Mouse (Mus musculus) ES-E14 (cell line): ENCODE results near the gene P3h2. TPM values are rescaled to one million over a fixed set of nuclear protein-coding genes. Genes with fewer than 3 reads are reported as not detected.
A peak's percentile ranks its signal among the peaks of the same experiment; 100 is the strongest.

Experiments
- DNase-seq: peaks from one replicate; pipeline ENCODE4 v3.0.0-alpha.2; 2013; ENCODE audit warnings: low read depth, low spot score
- H3K27ac ChIP-seq: 2 replicates; pipeline ENCODE4 v1.5.1; 2012; ENCODE audit warnings: low read depth, mild to moderate bottlenecking, low read length, moderate library complexity, mixed read lengths; ENCODE audit not compliant: poor library complexity, insufficient read depth, severe bottlenecking
- H3K36me3 ChIP-seq: 2 replicates; pipeline ENCODE4 v1.6.1; 2012; ENCODE audit warnings: mild to moderate bottlenecking, low read length, moderate library complexity, mixed read lengths; ENCODE audit not compliant: control insufficient read depth, poor library complexity, insufficient read depth, severe bottlenecking
- H3K4me1 ChIP-seq, 2 experiments: fragments of 150-350 bp in 1 of 2; sonication (generic) in 1 of 2; 2 replicates each; pipeline ENCODE4 v1.6.1; 2012; ENCODE audit warnings: low read length in 2 of 2, mild to moderate bottlenecking in 1 of 2, mixed read lengths in 1 of 2; ENCODE audit not compliant: control insufficient read depth in 2 of 2, insufficient read depth in 2 of 2, poor library complexity in 1 of 2
- H3K4me3 ChIP-seq, 2 experiments: fragments of 150-350 bp in 1 of 2; sonication (generic) in 1 of 2; 2 replicates each; pipeline ENCODE4 v1.5.1; 2012; ENCODE audit warnings: low read length in 2 of 2, low read depth in 1 of 2, mild to moderate bottlenecking in 1 of 2, mixed read lengths in 1 of 2; ENCODE audit not compliant: insufficient read depth in 1 of 2, poor library complexity in 1 of 2, severe bottlenecking in 1 of 2
- H3K9ac ChIP-seq: 2 replicates; pipeline ENCODE4 v1.6.1; 2012; ENCODE audit warnings: low read depth, mild to moderate bottlenecking, low read length, mixed read lengths; ENCODE audit not compliant: poor library complexity, insufficient read depth, severe bottlenecking
- H3K9me3 ChIP-seq: fragments of 150-350 bp; sonication (generic); 2 replicates; pipeline ENCODE4 v1.6.1; 2012; ENCODE audit warnings: low read depth, mild to moderate bottlenecking, low read length; ENCODE audit not compliant: control insufficient read depth, insufficient read depth
- CHD2 ChIP-seq: IDR thresholded peaks from 2 replicates; pipeline ENCODE4 v1.6.1; 2014; ENCODE audit warnings: mild to moderate bottlenecking, low read depth, low read length, inconsistent platforms
- HCFC1 ChIP-seq: IDR thresholded peaks from 2 replicates; pipeline ENCODE4 v1.6.1; 2012; ENCODE audit warnings: low read length, inconsistent platforms, borderline replicate concordance; ENCODE audit not compliant: insufficient read depth
- MAFK ChIP-seq: IDR thresholded peaks from 2 replicates; pipeline ENCODE4 v1.6.1; 2014; ENCODE audit warnings: mild to moderate bottlenecking, low read depth, low read length, inconsistent platforms; ENCODE audit not compliant: insufficient read depth
- ZC3H11A ChIP-seq: IDR thresholded peaks from 2 replicates; pipeline ENCODE4 v1.6.1; 2012; ENCODE audit warnings: low read depth, mild to moderate bottlenecking, inconsistent platforms, low read length, borderline replicate concordance
- ZNF384 ChIP-seq: IDR thresholded peaks from 2 replicates; pipeline ENCODE4 v1.6.1; 2012; ENCODE audit warnings: low read depth, low read length, inconsistent platforms
- in situ Hi-C, 2 experiments: fragments of 600-800 bp; cut with MboI; formaldehyde crosslinking; loops; one replicate each; pipeline ENCODE4 v1.15.1; 2025; ENCODE audit warnings: low sequenced_read_pairs in 2 of 2, inconsistent platforms in 1 of 2; ENCODE audit not compliant: unreplicated experiment in 2 of 2
- total RNA-seq: library from RNA; depleted of rRNA; stranded (reverse); fragments of 300-350 nt; gene quantifications from 2 replicates; pipeline ENCODE4 v1.2.3, GENCODE M21; 2012

The P3h2 gene
- total RNA-seq, 1 experiment = 2.4 TPM

DNA sequence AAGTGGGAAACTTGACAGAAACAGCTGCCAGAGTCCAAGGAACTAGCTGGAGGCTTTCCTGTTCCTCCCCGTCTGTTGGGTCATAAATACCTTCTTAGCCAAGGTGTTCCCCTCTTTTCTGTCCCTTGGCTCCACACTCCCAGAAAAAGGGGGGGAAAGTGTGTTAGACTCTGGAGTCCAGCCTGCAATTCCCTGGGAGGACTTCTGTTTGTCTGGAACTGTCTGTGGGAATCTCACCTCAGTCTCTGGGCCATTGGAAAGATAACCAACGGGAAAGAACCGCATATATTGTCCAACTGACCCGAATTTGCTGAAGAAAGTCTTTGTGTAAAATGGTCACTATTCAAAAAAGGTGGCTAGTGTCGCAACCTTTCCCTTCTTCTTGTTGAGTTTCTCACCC is 1.0 kb upstream of the P3h2 start:
- in situ Hi-C loops = no loop called here
- TF ChIP-seq ZC3H11A (no peak), CHD2 (no peak)
- H3K27ac ChIP-seq = no peak overlapping the region
- H3K4me1 ChIP-seq = 0 out of 4 replicates have a peak, but pooled peaks cover 0 to 2% of the 10 kb centered on the region in 2 experiments
- H3K4me3 ChIP-seq = no peak overlapping the region
- H3K9ac ChIP-seq = no peak overlapping the region
- H3K9me3 ChIP-seq = no peaks in the 10 kb centered on the region
- no peak for DNase-seq
- no peaks in the 10 kb centered on the region for H3K36me3 ChIP-seq

DNA sequence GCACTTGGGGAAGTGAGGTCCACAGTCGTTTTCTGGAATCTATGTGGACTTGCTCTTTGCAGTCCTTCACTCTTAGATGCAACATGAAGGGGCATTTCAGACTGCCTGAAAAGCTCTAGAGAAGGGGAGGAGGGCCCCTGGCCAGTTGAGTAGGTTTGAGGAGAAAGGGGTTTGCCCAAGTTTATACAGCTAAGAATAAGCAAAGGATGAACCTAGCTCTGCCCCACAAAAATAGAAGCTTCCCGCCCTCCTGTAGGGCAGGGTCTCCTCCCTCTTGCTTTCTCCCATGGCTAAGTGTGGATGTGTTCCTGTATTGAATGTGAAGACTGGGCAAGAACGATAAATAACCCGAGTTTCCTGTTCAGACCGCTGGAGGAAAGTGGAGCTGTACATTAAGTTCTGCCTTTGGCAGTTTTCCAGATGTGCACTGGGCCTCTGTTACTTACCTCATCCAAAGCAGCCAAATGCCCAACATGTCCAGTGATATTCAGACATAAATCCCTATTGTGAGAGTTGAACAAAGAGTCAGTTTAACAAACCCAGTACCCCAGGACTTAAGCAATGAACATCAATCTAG is 545 bp upstream of the P3h2 start:
- no peak for TF ChIP-seq MAFK
- TF ChIP-seq CHD2 = no peak
- no peak for TF ChIP-seq ZC3H11A
- no peak for TF ChIP-seq HCFC1
- no peak for TF ChIP-seq ZNF384
- no peaks in the 10 kb centered on the region for H3K36me3 ChIP-seq
- no peaks in the 10 kb centered on the region for H3K9me3 ChIP-seq
- H3K9ac ChIP-seq = no peak overlapping the region
- H3K27ac ChIP-seq = no peak overlapping the region
- 0 out of 4 replicates have a peak, but pooled peaks cover 0 to 2% of the 10 kb centered on the region in 2 experiments for H3K4me1 ChIP-seq
- H3K4me3 ChIP-seq = peak overlapping the region; percentile 66 to 81; a peak in 3 of 4 replicates
- DNase-seq = no peak
- in situ Hi-C loops = no loop called here

DNA sequence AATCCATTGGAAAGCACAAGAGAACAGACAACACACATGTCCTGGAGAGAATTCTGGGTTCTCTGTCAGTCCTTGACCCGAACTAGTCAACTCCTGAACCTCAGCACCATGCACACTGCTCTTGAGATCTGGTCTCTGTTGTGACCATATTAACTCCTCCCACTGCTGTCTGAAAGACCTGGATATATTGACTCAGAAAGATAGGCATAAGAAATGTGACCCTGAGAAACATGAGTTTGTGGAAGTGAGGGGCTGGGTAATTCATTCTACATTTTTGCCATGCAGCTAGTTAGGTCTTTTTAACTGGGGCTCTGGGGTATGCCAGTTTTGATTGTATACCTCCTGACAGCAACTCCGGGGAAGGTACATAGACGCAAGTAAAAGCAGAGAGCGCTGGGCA is 1.3 kb downstream of the P3h2 start:
- H3K4me1 ChIP-seq = 0 out of 4 replicates have a peak, but pooled peaks cover 0 to 2% of the 10 kb centered on the region in 2 experiments

DNA sequence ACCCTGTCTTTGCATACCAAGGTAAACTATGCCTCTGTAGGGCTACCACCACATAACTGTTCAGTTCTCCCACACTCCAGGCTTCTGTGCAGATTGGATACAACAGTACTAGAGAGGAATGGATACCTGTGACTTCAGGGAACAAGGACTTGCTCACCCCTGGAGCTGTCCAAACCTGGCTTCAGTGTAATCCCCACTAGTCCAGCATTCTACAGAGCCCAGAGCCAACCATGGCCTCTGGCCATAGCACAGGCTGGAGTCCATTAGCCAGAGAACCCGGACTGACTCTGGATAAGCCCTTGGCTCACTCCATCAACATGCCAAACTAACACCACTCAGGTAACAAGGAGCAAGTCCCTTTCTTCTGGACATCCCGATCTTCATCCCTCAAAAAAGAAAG is 2.7 kb downstream of the P3h2 start:
- in situ Hi-C loops = no loop called here

More for the DNA sequence above, 1.3 kb downstream of the P3h2 start:
- Histone ChIP-seq H3K27ac (no peak overlapping the region), H3K9me3 (no peaks in the 10 kb centered on the region), H3K36me3 (no peaks in the 10 kb centered on the region), H3K4me3 (no peak overlapping the region), H3K9ac (no peak overlapping the region)
- TF ChIP-seq HCFC1 (no peak), MAFK (no peak), CHD2 (no peak), ZNF384 (no peak), ZC3H11A (no peak)
- in situ Hi-C loops = no loop called here
- DNase-seq = no peak

DNA sequence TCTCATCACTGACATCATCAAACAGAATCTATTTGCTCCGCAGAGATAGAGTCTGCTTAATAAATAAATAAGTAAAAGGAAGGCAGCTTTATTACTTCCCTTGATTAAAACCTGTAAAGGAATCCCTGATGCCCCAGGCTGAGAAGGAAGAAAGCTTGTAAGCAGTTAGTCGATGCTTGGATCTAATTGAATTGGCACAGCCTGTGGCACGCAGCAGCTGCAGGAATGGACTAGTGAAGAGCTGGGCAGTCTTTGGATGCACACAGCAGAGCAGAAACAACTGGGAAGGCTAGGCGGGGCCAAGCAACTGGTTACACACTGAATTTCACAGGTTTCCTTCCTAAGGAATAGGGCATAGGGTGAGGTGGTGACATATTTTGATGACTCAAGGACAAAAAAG is 5.4 kb downstream of the P3h2 start:
- no peaks in the 10 kb centered on the region for H3K4me1 ChIP-seq
- H3K9me3 ChIP-seq = no peaks in the 10 kb centered on the region

More for the DNA sequence above, 2.7 kb downstream of the P3h2 start:
- no peaks in the 10 kb centered on the region for H3K9me3 ChIP-seq
- H3K9ac ChIP-seq = no peak overlapping the region
- no peak overlapping the region for H3K27ac ChIP-seq
- no peak overlapping the region for H3K4me3 ChIP-seq
- H3K4me1 ChIP-seq = 0 out of 4 replicates have a peak, but pooled peaks cover 0 to 2% of the 10 kb centered on the region in 2 experiments
- DNase-seq = no peak
- H3K36me3 ChIP-seq = no peaks in the 10 kb centered on the region
- TF ChIP-seq CHD2 = no peak
- TF ChIP-seq ZNF384 = no peak
- TF ChIP-seq HCFC1 = no peak

More for the DNA sequence above, 5.4 kb downstream of the P3h2 start:
- Histone ChIP-seq H3K27ac (no peak overlapping the region), H3K4me3 (no peak overlapping the region), H3K9ac (no peak overlapping the region), H3K36me3 (no peaks in the 10 kb centered on the region)
- in situ Hi-C loops = no loop called here
- TF ChIP-seq ZC3H11A = no peak
- no peak for TF ChIP-seq CHD2
- TF ChIP-seq HCFC1 = no peak
- no peak for TF ChIP-seq ZNF384
- TF ChIP-seq MAFK = no peak
- DNase-seq = no peak
